Mouse (Mus musculus) lung, embryonic 14.5 days (tissue): ENCODE data around the gene Git1. TPM values are rescaled to one million over a fixed set of nuclear protein-coding genes. Genes with fewer than 3 reads are reported as not detected.

ENCODE experiments used
- ATAC-seq: fragments of 200-750 bp; cut with Nextera tagmentation; 2 replicates; pipeline ENCODE4 v1.8.0; 2017; ENCODE audit warnings: mild to moderate bottlenecking, moderate TSS enrichment, moderate library complexity; ENCODE audit not compliant: insufficient read depth
- DNase-seq: peaks from one replicate; pipeline ENCODE4 v3.0.0-alpha.2; 2015
- H3K27ac ChIP-seq: fragments of 300-500 bp; sonication (generic); 2 replicates; pipeline ENCODE4 v1.5.1; 2014; ENCODE audit warnings: low read depth, mild to moderate bottlenecking, moderate library complexity
- H3K27me3 ChIP-seq: fragments of 300-500 bp; sonication (generic); 2 replicates; pipeline ENCODE4 v1.6.1; 2014; ENCODE audit warnings: low read length, control low read depth; ENCODE audit not compliant: insufficient read depth
- H3K36me3 ChIP-seq: fragments of 300-500 bp; sonication (generic); 2 replicates; pipeline ENCODE4 v1.6.1; 2014; ENCODE audit warnings: control low read depth; ENCODE audit not compliant: insufficient read depth
- H3K4me1 ChIP-seq: fragments of 300-500 bp; sonication (generic); 2 replicates; pipeline ENCODE4 v1.6.1; 2014; ENCODE audit warnings: antibody characterized with exemption, control low read depth; ENCODE audit not compliant: insufficient read depth
- H3K4me2 ChIP-seq: fragments of 300-500 bp; sonication (generic); 2 replicates; pipeline ENCODE4 v1.6.1; 2014; ENCODE audit warnings: mild to moderate bottlenecking
- H3K4me3 ChIP-seq: fragments of 300-500 bp; sonication (generic); 2 replicates; pipeline ENCODE4 v1.5.1; 2014; ENCODE audit warnings: low read depth, low read length
- H3K9ac ChIP-seq: fragments of 300-500 bp; sonication (generic); 2 replicates; pipeline ENCODE4 v1.6.1; 2014
- H3K9me3 ChIP-seq: fragments of 300-500 bp; sonication (generic); 2 replicates; pipeline ENCODE4 v1.6.1; 2016; ENCODE audit warnings: low read depth, low read length, control low read depth
- CTCF ChIP-seq: IDR thresholded peaks from 2 replicates; pipeline ENCODE4 v1.5.1; 2016; ENCODE audit warnings: antibody characterized with exemption, low read depth
- WGBS: fragments of 180-500 bp; shearing (Covaris S2); extraction: QIAGEN DNeasy Blood & Tissue Kit; methylation state at CpG from one replicate; pipeline ENCODE4 v1.1.7; 2014; 5-methylcytosine and 5-hydroxymethylcytosine counted together
- polyA plus RNA-seq: library from polyadenylated mRNA; unstranded; fragments of >200 nt; fragmentation: Nextera tagmentation; extraction: Ambion mirVana; gene quantifications from 2 replicates; pipeline ENCODE4 v1.2.1, GENCODE M21; 2014

The Git1 gene
- 18.4 and 21.1 TPM in 2 replicates for polyA plus RNA-seq

DNA sequence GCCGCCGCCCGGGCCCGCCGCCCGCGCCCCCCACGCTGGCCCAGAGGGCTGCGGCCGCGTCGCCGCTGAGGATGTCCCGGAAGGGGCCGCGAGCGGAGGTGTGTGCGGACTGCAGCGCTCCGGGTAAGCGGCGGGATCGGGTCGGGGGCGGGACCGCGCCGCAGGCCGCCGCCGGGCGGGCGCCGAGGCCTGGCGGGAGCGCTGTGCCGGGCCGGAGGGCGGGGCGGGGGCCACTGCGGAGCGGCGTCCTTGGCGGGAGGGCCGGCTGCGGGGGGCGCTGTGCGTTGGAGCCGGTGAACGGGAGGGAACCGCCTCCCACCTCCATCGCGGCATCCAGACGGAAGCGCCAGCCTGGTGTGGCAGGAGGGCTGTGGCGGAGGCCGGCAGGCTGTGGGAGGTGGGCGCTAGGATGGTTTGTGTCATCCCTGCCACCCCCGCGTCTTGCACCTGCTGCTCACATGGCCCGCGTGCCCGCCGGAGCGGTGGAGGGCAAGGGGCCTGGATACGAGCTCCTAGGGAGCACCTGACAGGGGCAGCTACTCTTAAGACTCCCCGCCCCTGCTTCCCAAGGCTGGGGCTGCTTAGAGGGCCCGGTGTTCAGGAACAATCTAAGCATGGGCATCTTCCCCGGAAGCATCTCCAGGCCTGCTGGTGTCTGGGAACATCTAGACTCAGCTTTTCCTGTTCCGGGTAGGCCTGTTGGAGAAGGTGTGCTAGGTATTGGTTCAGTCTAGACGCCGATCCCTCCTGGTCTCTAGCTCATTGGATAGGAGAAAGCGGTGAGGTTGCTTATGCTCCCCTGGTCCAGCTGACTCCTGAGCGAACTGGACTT lies at the start of gene Git1:
Git1 (plus strand) TSS at position 51 of the 832 bp plus-strand sequence.
- under 1% methylated on average over 67 of the region's 74 CpGs for WGBS
- peak within 1 kb of the TSS; percentile 67 for H3K4me3 ChIP-seq
- H3K9ac ChIP-seq, result peak within 1 kb of the TSS; percentile 93
- no peaks in the 10 kb centered on the region for H3K27me3 ChIP-seq
- H3K4me1 ChIP-seq, result peaks cover 19% of the 10 kb centered on the region
- peak within 1 kb of the TSS; percentile 90 for H3K4me2 ChIP-seq
- TF ChIP-seq CTCF, result no peak
- ATAC-seq (no peak), DNase-seq (peak; percentile 48)
- H3K36me3 ChIP-seq, result 0 out of 2 replicates have a peak, but pooled peaks cover 3% of the 10 kb centered on the region
- peak within 1 kb of the TSS; percentile 97 for H3K27ac ChIP-seq
- H3K9me3 ChIP-seq, result no peaks in the 10 kb centered on the region

DNA sequence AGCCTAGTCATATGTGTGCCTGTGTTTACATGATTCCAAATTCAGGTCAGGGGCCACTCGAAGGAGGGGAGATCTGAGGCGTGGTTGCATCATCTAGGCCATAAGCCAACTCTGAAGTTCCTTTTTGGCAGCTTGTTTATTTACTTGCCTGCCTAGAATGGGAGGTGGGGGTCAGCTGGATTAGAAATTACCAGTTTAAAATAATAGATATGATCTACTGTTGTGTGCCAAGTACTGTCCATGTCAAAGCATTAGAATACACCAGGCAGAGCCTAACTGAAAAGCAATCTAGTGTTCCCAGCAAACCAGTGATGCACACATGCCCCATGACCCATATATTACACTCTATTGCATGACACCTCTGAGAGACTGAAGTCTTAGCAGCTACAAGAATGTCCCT lies 48.4 kb upstream of the Git1 start:
- Histone ChIP-seq H3K36me3 (peaks cover 20% of the 10 kb centered on the region), H3K9ac (no peak overlapping the region), H3K27ac (no peak overlapping the region), H3K9me3 (no peaks in the 10 kb centered on the region), H3K4me2 (no peak overlapping the region), H3K27me3 (no peaks in the 10 kb centered on the region), H3K4me1 (peaks cover 3% of the 10 kb centered on the region; the same call in 1 of the 2 replicates), H3K4me3 (no peak overlapping the region)
- no peak for TF ChIP-seq CTCF
- DNase-seq, result peak; percentile 89
- 29% methylated on average over 2 of the region's 2 CpGs for WGBS
- peak; percentile 76 for ATAC-seq

DNA sequence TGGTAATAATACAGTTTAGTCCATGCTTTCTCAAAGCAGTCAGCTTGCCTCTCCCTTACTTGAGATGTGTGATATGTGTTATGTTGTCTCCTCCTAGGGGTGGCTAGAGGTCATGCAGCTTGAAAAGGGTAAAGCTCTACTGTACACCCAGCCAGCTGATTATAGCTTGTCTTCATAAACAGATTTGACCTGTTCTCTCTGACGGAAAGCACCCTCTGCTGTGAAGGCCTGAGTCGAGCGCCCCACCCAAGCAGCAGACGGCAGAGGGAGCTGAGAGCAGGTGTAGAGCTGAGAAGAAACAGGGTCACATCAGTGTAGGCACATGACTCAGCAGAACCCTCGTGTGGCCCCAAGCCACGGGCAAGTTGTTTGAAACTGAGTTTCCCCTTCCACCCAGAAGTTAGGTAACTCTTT lies 46.7 kb upstream of the Git1 start:
- peaks cover 3% of the 10 kb centered on the region; the same call in 1 of the 2 replicates for H3K4me1 ChIP-seq
- no peaks in the 10 kb centered on the region for H3K27me3 ChIP-seq
- WGBS, result 42% methylated on average over 6 of the region's 6 CpGs
- peak; percentile 85 for TF ChIP-seq CTCF
- H3K36me3 ChIP-seq, result peaks cover 23% of the 10 kb centered on the region
- H3K4me3 ChIP-seq, result no peak overlapping the region
- no peak overlapping the region for H3K27ac ChIP-seq
- H3K9me3 ChIP-seq, result no peaks in the 10 kb centered on the region
- ATAC-seq, result peak; percentile 71
- H3K9ac ChIP-seq, result no peak overlapping the region
- DNase-seq, result peak; percentile 81
- no peak overlapping the region for H3K4me2 ChIP-seq

DNA sequence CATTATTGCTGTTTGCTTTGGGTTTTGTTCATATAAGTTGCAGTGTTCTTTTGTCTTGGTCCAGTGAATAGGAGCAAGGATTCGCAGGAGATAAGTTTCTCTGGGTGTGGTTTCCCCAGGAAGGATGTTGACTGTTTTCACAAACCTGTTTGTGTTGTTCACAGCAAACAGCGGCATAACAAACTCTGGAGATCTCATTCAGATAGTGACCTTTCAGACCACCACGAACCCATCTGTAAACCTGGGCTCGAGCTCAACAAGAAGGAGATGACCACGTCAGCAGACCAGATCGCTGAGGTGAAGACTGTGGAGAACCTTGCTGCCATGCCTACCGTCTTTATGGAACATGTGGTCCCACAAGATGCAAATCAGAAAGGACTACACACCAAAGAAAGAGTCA lies 44.1 kb upstream of the Git1 start:
- ATAC-seq (no peak), DNase-seq (no peak)
- H3K4me3 ChIP-seq, result no peak overlapping the region
- no peaks in the 10 kb centered on the region for H3K9me3 ChIP-seq
- H3K27me3 ChIP-seq, result no peaks in the 10 kb centered on the region
- H3K4me2 ChIP-seq, result no peak overlapping the region
- no peak overlapping the region for H3K27ac ChIP-seq
- H3K36me3 ChIP-seq, result peaks cover 29% of the 10 kb centered on the region
- 82% methylated on average over 7 of the region's 7 CpGs for WGBS
- no peak for TF ChIP-seq CTCF
- H3K9ac ChIP-seq, result no peak overlapping the region
- no peaks in the 10 kb centered on the region; the same call in 1 of the 2 replicates for H3K4me1 ChIP-seq

DNA sequence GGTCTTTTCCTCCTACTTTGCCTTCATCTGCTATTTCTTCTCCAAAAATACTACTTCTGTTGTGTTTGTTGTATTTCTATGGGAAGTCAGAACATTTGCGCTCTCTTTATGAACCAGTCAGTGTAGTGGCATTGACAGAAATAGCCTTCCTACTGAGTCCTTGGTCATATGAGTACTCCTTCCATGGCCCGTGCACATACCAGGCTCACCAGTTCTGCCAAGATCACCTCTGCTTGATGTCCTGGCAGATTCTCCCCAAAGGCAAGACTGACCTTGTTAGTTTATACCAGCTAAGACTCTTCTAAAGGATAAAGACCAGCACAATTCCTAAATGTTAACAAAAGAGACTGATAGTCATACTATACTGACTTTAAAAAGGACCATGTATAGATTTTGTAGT lies 41.7 kb upstream of the Git1 start:
- ATAC-seq (no peak), DNase-seq (no peak)
- Histone ChIP-seq H3K9ac (no peak overlapping the region), H3K36me3 (peaks cover 41% of the 10 kb centered on the region), H3K27ac (no peak overlapping the region), H3K4me3 (no peak overlapping the region), H3K4me1 (no peaks in the 10 kb centered on the region), H3K4me2 (no peak overlapping the region), H3K27me3 (no peaks in the 10 kb centered on the region), H3K9me3 (no peaks in the 10 kb centered on the region)
- 92% methylated on average over 2 of the region's 2 CpGs for WGBS
- TF ChIP-seq CTCF, result no peak

DNA sequence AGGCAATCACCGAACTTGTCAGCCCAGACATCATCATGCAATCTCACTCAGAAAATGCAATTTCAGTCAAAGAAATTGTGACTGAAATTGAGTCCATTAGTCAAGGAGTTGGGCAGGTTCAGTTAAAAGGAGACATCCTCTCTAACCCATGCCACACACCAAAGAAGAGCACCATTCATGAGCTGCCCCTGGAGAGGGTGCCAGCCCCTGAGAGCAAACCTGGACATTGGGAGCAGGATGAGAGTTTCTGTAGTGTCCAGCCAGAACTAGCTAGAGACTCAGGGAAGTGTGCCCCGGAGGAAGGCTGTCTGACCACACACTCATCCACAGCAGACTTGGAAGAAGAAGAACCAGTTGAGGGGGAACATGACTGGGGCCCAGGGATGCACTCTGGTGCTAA lies 40.0 kb upstream of the Git1 start:
- TF ChIP-seq CTCF, result no peak
- Histone ChIP-seq H3K27me3 (no peaks in the 10 kb centered on the region), H3K27ac (no peak overlapping the region), H3K36me3 (peaks cover 41% of the 10 kb centered on the region), H3K9me3 (no peaks in the 10 kb centered on the region), H3K4me2 (no peak overlapping the region), H3K4me3 (no peak overlapping the region), H3K9ac (no peak overlapping the region), H3K4me1 (no peaks in the 10 kb centered on the region)
- WGBS, result 85% methylated on average over 2 of the region's 2 CpGs
- no peak for DNase-seq
- ATAC-seq, result no peak

DNA sequence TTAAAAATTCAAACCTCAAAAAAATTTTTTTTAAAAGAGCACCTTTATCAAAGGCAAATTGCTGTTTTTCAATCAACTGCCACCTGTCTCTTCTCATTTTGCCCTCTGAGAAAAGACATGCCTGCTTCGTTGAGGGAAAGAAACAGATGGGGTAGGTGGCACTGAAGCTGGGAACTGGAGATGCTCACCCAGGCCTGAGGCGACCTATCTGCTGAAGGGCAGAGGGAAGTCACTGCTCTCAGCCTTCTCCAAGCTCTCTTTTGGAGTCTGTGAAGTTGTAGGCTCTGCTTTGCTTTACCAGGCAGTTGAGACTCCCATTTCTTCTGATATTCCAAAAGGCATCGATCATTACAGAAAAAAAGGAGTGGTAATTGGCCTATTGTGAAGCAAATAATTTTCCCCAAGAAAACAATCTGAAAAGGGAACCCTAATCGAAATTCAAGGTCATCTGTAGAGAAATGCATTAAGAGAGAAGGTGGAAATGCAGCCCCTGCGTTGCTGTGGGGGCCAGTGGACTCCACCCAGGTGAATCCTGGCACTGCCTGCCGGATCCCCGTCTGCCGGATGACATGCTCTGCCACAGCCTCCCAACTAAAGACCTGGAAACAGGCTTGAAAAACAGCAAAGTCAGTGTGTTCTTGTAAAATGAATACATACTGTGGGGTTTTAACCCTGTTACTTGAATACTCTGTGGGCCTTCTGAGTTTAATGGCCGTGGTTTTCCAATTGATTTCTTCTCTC lies 37.4 kb upstream of the Git1 start:
- Histone ChIP-seq H3K9ac (no peak overlapping the region), H3K36me3 (peaks cover 26% of the 10 kb centered on the region), H3K4me3 (no peak overlapping the region), H3K27me3 (peaks cover 2% of the 10 kb centered on the region; the same call in 1 of the 2 replicates), H3K27ac (no peak overlapping the region), H3K4me1 (no peaks in the 10 kb centered on the region), H3K4me2 (no peak overlapping the region), H3K9me3 (no peaks in the 10 kb centered on the region)
- no peak for TF ChIP-seq CTCF
- 80% methylated on average over 9 of the region's 9 CpGs for WGBS
- ATAC-seq (no peak), DNase-seq (no peak)
